Mouse (Mus musculus) MEL (cell line): ENCODE measurements at regions not wholly inside any gene's neighbourhood (a gene's known extent, or its start where the extent isn't known, plus 50 kb on each side); places are given as distances from the start of the nearest gene placed in this dataset.
"Not testable (repeated sequence)": the region's sequence is repeated elsewhere in the genome, so short reads cannot be mapped to it uniquely, and the experiment has no call there.

Experiments used
- DNase-seq: peaks from one replicate; pipeline ENCODE4 v3.0.0; 2011; ENCODE audit warnings: low read depth, low spot score
- H3K27ac ChIP-seq: 2 replicates; pipeline ENCODE4 v1.5.1; 2012; ENCODE audit warnings: low read depth, mild to moderate bottlenecking, control low read depth, low read length, moderate library complexity; ENCODE audit not compliant: control insufficient read depth
- H3K27me3 ChIP-seq, 2 experiments: fragments of 150-350 bp in 1 of 2; sonication (generic) in 1 of 2; 2 replicates each; pipeline ENCODE4 v1.6.1; 2012; ENCODE audit warnings: low read length in 2 of 2, mild to moderate bottlenecking in 2 of 2, improper control_type of control experiment in 1 of 2, moderate library complexity in 1 of 2; ENCODE audit not compliant: insufficient read depth in 2 of 2, control insufficient read depth in 1 of 2
- H3K36me3 ChIP-seq, 2 experiments: 2 replicates each; pipeline ENCODE4 v1.6.1; 2012 to 2014; ENCODE audit warnings: low read length in 2 of 2, improper control_type of control experiment in 1 of 2, inconsistent platforms in 1 of 2, mild to moderate bottlenecking in 1 of 2; ENCODE audit not compliant: insufficient read depth in 2 of 2, control insufficient read depth in 1 of 2
- H3K4me1 ChIP-seq, 2 experiments: fragments of 150-350 bp in 1 of 2; sonication (generic) in 1 of 2; 2 replicates each; pipeline ENCODE4 v1.6.1; 2012; ENCODE audit warnings: low read length in 2 of 2, improper control_type of control experiment in 1 of 2, mild to moderate bottlenecking in 1 of 2; ENCODE audit not compliant: insufficient read depth in 2 of 2, control insufficient read depth in 1 of 2
- H3K4me3 ChIP-seq, 2 experiments: fragments of 150-350 bp in 1 of 2; sonication (generic) in 1 of 2; 2 replicates each; pipeline ENCODE4 v1.5.1; 2012; ENCODE audit warnings: low read depth in 2 of 2, low read length in 2 of 2, mild to moderate bottlenecking in 2 of 2, moderate library complexity in 2 of 2, control low read depth in 1 of 2, improper control_type of control experiment in 1 of 2; ENCODE audit not compliant: control insufficient read depth in 1 of 2, insufficient read depth in 1 of 2
- H3K79me2 ChIP-seq: 2 replicates; pipeline ENCODE4 v1.6.1; 2012; ENCODE audit warnings: mild to moderate bottlenecking, low read length, moderate library complexity; ENCODE audit not compliant: control insufficient read depth, poor library complexity, insufficient read depth
- H3K9ac ChIP-seq: 2 replicates; pipeline ENCODE4 v1.6.1; 2012; ENCODE audit warnings: low read depth, mild to moderate bottlenecking, control low read depth, low read length, moderate library complexity; ENCODE audit not compliant: control insufficient read depth, poor library complexity, severe bottlenecking
- H3K9me3 ChIP-seq: fragments of 150-350 bp; sonication (generic); replicated peaks from 2 replicates; pipeline ENCODE4 v1.6.1; 2012; ENCODE audit warnings: mild to moderate bottlenecking, low read length, improper control_type of control experiment, moderate library complexity; ENCODE audit not compliant: insufficient read depth
- CHD2 ChIP-seq: IDR thresholded peaks from 2 replicates; pipeline ENCODE4 v1.6.1; 2011; ENCODE audit warnings: low read length, improper control_type of control experiment
- CTCF ChIP-seq, 3 experiments: IDR thresholded peaks in 2 of 3; conservative IDR thresholded peaks in 1 of 3; 2 replicates each; pipeline ENCODE4 v1.5.1; 2011 to 2012; ENCODE audit warnings: low read length in 3 of 3, low read depth in 2 of 3, mild to moderate bottlenecking in 2 of 3, improper control_type of control experiment in 1 of 3, inconsistent platforms in 1 of 3, mixed read lengths in 1 of 3, moderate library complexity in 1 of 3; ENCODE audit not compliant: control insufficient read depth in 1 of 3, insufficient read depth in 1 of 3, poor library complexity in 1 of 3, severe bottlenecking in 1 of 3
- EP300 ChIP-seq, 2 experiments: IDR thresholded peaks; 2 replicates each; pipeline ENCODE4 v1.6.1; 2011; ENCODE audit warnings: improper control_type of control experiment in 2 of 2, low read length in 2 of 2, low read depth in 1 of 2, mild to moderate bottlenecking in 1 of 2
- MAFK ChIP-seq: IDR thresholded peaks from 2 replicates; pipeline ENCODE4 v1.6.1; 2011; ENCODE audit warnings: low read depth, mild to moderate bottlenecking, low read length, improper control_type of control experiment, borderline replicate concordance
- MYB ChIP-seq: IDR thresholded peaks from 2 replicates; pipeline ENCODE4 v1.6.1; 2011; ENCODE audit warnings: mild to moderate bottlenecking, low read depth, low read length, improper control_type of control experiment
- RAD21 ChIP-seq: IDR thresholded peaks from 2 replicates; pipeline ENCODE4 v1.6.1; 2011; ENCODE audit warnings: mild to moderate bottlenecking, low read depth, low read length, improper control_type of control experiment
- RCOR1 ChIP-seq: IDR thresholded peaks from 2 replicates; pipeline ENCODE4 v1.6.1; 2012; ENCODE audit warnings: low read depth, mild to moderate bottlenecking, inconsistent platforms, low read length, improper control_type of control experiment
- SIN3A ChIP-seq: IDR thresholded peaks from 2 replicates; pipeline ENCODE4 v1.6.1; 2012; ENCODE audit warnings: low read length, improper control_type of control experiment, inconsistent platforms
- SMC3 ChIP-seq: IDR thresholded peaks from 2 replicates; pipeline ENCODE4 v1.6.1; 2011; ENCODE audit warnings: low read depth, low read length, improper control_type of control experiment
- ZC3H11A ChIP-seq: IDR thresholded peaks from 2 replicates; pipeline ENCODE4 v1.6.1; 2012; ENCODE audit warnings: low read depth, mild to moderate bottlenecking, inconsistent platforms, low read length, improper control_type of control experiment
- ZNF384 ChIP-seq: IDR thresholded peaks from 2 replicates; pipeline ENCODE4 v1.6.1; 2012; ENCODE audit warnings: low read depth, mild to moderate bottlenecking, inconsistent platforms, low read length, improper control_type of control experiment

DNA sequence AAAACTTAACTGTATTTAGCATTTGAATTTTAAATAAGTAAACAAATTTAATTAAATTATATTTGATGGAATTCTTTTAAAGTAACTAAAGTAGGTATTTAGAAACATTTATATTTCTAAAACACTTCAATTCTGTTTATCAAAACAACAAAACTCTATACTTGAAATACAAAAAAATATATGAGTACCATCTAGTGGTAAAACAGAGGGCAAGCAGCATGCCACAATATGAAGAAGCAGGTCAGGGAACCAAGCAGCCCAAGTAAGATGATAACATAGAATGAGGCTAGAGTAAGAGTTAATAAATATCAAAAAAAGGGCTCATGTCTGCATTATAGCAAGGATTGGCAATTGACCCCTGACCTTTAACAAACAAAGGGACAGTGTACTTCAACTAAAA is 639.7 kb downstream of the Cdh10 start:
- Histone ChIP-seq H3K9me3 (no peaks in the 10 kb centered on the region), H3K36me3 (no peaks in the 10 kb centered on the region), H3K4me3 (no peak overlapping the region), H3K79me2 (no peaks in the 10 kb centered on the region), H3K27ac (no peak overlapping the region), H3K9ac (no peak overlapping the region), H3K27me3 (no peaks in the 10 kb centered on the region), H3K4me1 (no peaks in the 10 kb centered on the region)
- TF ChIP-seq ZC3H11A (peak; percentile 33; the same call in 1 of the 2 replicates), RAD21 (peak; percentile 47), MYB (no peak), SMC3 (peak; percentile 48), MAFK (no peak), CTCF (IDR thresholded peaks at IDR 0.05 in 2 of 3, conservative IDR thresholded peaks at IDR 0.05 in 1 of 3; ENCODE audit: control insufficient read depth in 1 of 3, insufficient read depth in 1 of 3, low read depth in 2 of 3, low read length in 3 of 3, poor library complexity in 1 of 3, severe bottlenecking in 1 of 3) (peak in 1 of 3 experiments; percentile 42; a peak in 2 of 6 replicates)
- DNase-seq: no peak

DNA sequence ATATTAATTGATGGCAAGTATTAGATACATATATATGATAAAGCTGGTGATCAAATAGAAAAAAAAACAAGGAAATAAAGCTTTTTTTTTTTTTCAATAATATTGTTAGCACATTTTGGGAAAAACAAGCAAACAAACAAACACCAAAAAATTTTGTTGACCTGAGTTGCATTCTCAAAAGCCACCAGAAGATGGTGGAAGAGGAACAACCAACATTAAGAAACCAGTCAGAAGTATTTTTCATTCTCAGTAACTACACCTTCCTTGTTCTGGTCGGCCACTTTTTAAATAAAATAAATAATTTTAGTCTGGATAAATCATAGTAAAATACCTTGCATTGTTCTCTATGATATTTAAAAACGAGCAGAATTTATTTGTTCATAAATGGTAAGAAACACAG is 654.8 kb downstream of the Cdh10 start:
- no peak overlapping the region for H3K9ac ChIP-seq
- no peaks in the 10 kb centered on the region for H3K79me2 ChIP-seq
- H3K27ac ChIP-seq: no peak overlapping the region
- H3K4me1 ChIP-seq: no peaks in the 10 kb centered on the region
- peak; percentile 96 for TF ChIP-seq ZC3H11A
- TF ChIP-seq SIN3A: no peak
- peak; percentile 20 to 85 (median 24); a peak in 4 of 6 replicates for TF ChIP-seq CTCF (IDR thresholded peaks at IDR 0.05 in 2 of 3, conservative IDR thresholded peaks at IDR 0.05 in 1 of 3; ENCODE audit: control insufficient read depth in 1 of 3, insufficient read depth in 1 of 3, low read depth in 2 of 3, low read length in 3 of 3, poor library complexity in 1 of 3, severe bottlenecking in 1 of 3)
- peak; percentile 96 for TF ChIP-seq RAD21
- no peak for TF ChIP-seq CHD2
- TF ChIP-seq SMC3: peak; percentile 92
- TF ChIP-seq ZNF384: 0 out of 2 replicates have a peak, but pooled peaks have one; percentile 23
- TF ChIP-seq, all 39 proteins: peak for 5
- Histone ChIP-seq H3K9me3 (no peaks in the 10 kb centered on the region), H3K4me3 (no peak overlapping the region), H3K27me3 (no peaks in the 10 kb centered on the region), H3K36me3 (no peaks in the 10 kb centered on the region)
- peak; percentile 63 for DNase-seq

GRCm38 (mm10) chr15:19493556-19493955 is 674.8 kb downstream of the Cdh10 start:
- not testable (repeated sequence) for H3K9me3 ChIP-seq, H3K27ac ChIP-seq, H3K27me3 ChIP-seq, H3K4me3 ChIP-seq, H3K79me2 ChIP-seq, H3K36me3 ChIP-seq, H3K4me1 ChIP-seq, DNase-seq, H3K9ac ChIP-seq
- TF ChIP-seq RCOR1 (peak; percentile 53; the same call in 1 of the 2 replicates), ZNF384 (peak; percentile 51), EP300 (IDR thresholded peaks at IDR 0.05; ENCODE audit: low read depth in 1 of 2, low read length in 2 of 2) (0 out of 4 replicates have a peak, but pooled peaks of 1 of the 2 experiments have one; percentile 10)
